ENCODE assay signal across 8 mouse cellular contexts in genomic region chr6:87335091-87335934, GRCm38 (mm10). TPM values are rescaled to one million over a fixed set of nuclear protein-coding genes. Genes with fewer than 3 reads are reported as not detected.
A peak's percentile ranks its signal among the peaks of the same experiment; 100 is the strongest.
DNase-seq lines count a peak whose midpoint lies in the region; ATAC-seq and TF ChIP-seq lines count a peak whose summit lies in the region.

Gene Antxr1 (minus strand): TSS chr6:87335821.

- H3K4me3 ChIP-seq in embryonic facial prominence, embryonic 11.5 days (ENCODE audit: low read depth, low read length), result peak within 1 kb of the TSS; percentile 81
- H3K4me3 ChIP-seq in kidney, adult 2 months (ENCODE audit: insufficient read depth, low read depth, low read length), result peak within 1 kb of the TSS; percentile 66
- peak within 1 kb of the TSS; percentile 85 for H3K4me3 ChIP-seq in limb, embryonic 15.5 days
- H3K4me3 ChIP-seq in midbrain, postnatal 0 days (ENCODE audit: low read depth, low read length), result peak within 1 kb of the TSS; percentile 70
- peak within 1 kb of the TSS; percentile 74 for H3K4me3 ChIP-seq in testis, adult 2 months (ENCODE audit: control insufficient read depth, low read depth, low read length)

- peak; percentile 85 for ATAC-seq in embryonic facial prominence, embryonic 11.5 days (replicated peaks; ENCODE audit: insufficient number of reproducible peaks, low FRiP score, low TSS enrichment, low read depth)
- peak; percentile 78 for ATAC-seq in limb, embryonic 15.5 days (ENCODE audit: insufficient number of reproducible peaks, low FRiP score, low TSS enrichment, low read depth)
- peak; percentile 44 for ATAC-seq in midbrain, postnatal 0 days (ENCODE audit: low FRiP score)

- peak; percentile 40 to 67 for DNase-seq in urinary bladder, adult 18-20 months (ENCODE audit: low spot score in 2 of 2)
- DNase-seq in urinary bladder, postnatal 10 days (ENCODE audit: low spot score), result no peak
- peak; percentile 80 for DNase-seq in embryonic facial prominence, embryonic 11.5 days (ENCODE audit: low spot score)
- peak; percentile 41 for DNase-seq in heart, adult 8-10 months (ENCODE audit: low spot score)
- peak; percentile 47 for DNase-seq in kidney, adult 2 months
- DNase-seq in midbrain, postnatal 0 days (ENCODE audit: low spot score), result peak; percentile 51

- peak within 1 kb of the TSS; percentile 81 for H3K4me2 ChIP-seq in embryonic facial prominence, embryonic 11.5 days (ENCODE audit: low read depth, low read length)
- peak within 1 kb of the TSS; percentile 68 for H3K4me2 ChIP-seq in limb, embryonic 15.5 days
- peak within 1 kb of the TSS; percentile 92 for H3K4me2 ChIP-seq in midbrain, postnatal 0 days (ENCODE audit: low read depth, low read length, poor library complexity, severe bottlenecking)

- H3K27me3 ChIP-seq in embryonic facial prominence, embryonic 11.5 days (ENCODE audit: control insufficient read depth, insufficient read depth, low read length), result no peaks in the 10 kb centered on the region
- no peaks in the 10 kb centered on the region for H3K27me3 ChIP-seq in kidney, adult 2 months (replicated peaks; ENCODE audit: control insufficient read depth, insufficient read depth, low read length)
- no peaks in the 10 kb centered on the region for H3K27me3 ChIP-seq in limb, embryonic 15.5 days
- no peaks in the 10 kb centered on the region for H3K27me3 ChIP-seq in midbrain, postnatal 0 days (ENCODE audit: insufficient read depth, low read length)
- no peaks in the 10 kb centered on the region for H3K27me3 ChIP-seq in testis, adult 2 months (ENCODE audit: control insufficient read depth, insufficient read depth, low read length)

- peak within 1 kb of the TSS; percentile 96 for H3K9ac ChIP-seq in embryonic facial prominence, embryonic 11.5 days (replicated peaks; ENCODE audit: low read length)
- peak within 1 kb of the TSS; percentile 87 for H3K9ac ChIP-seq in limb, embryonic 15.5 days
- H3K9ac ChIP-seq in midbrain, postnatal 0 days (replicated peaks; ENCODE audit: low read length, poor library complexity, severe bottlenecking), result peak within 1 kb of the TSS; percentile 74

- no peak for TF ChIP-seq POLR2A in kidney, adult 2 months (IDR thresholded peaks at IDR 0.05; ENCODE audit: low read depth, low read length)
- TF ChIP-seq POLR2A in testis, adult 2 months (IDR thresholded peaks at IDR 0.05; ENCODE audit: control insufficient read depth, low read depth, low read length), result no peak

- H3K27ac ChIP-seq in embryonic facial prominence, embryonic 11.5 days (replicated peaks; ENCODE audit: low read depth, low read length), result peak within 1 kb of the TSS; percentile 88
- H3K27ac ChIP-seq in kidney, adult 2 months (ENCODE audit: insufficient read depth, low read depth, low read length), result no peak within 1 kb of the TSS; the same call in 1 of the 2 replicates
- peak within 1 kb of the TSS; percentile 96 for H3K27ac ChIP-seq in limb, embryonic 15.5 days
- H3K27ac ChIP-seq in midbrain, postnatal 0 days (ENCODE audit: low read depth, low read length), result peak within 1 kb of the TSS; percentile 71
- H3K27ac ChIP-seq in testis, adult 2 months (ENCODE audit: control insufficient read depth, insufficient read depth, low read depth, low read length), result no peak within 1 kb of the TSS

- no peaks in the 10 kb centered on the region for H3K36me3 ChIP-seq in embryonic facial prominence, embryonic 11.5 days (replicated peaks; ENCODE audit: control insufficient read depth, insufficient read depth, low read depth, low read length)
- no peaks in the 10 kb centered on the region for H3K36me3 ChIP-seq in kidney, adult 2 months (ENCODE audit: control insufficient read depth, insufficient read depth, low read length)
- H3K36me3 ChIP-seq in limb, embryonic 15.5 days, result no peaks in the 10 kb centered on the region
- no peaks in the 10 kb centered on the region for H3K36me3 ChIP-seq in midbrain, postnatal 0 days (ENCODE audit: insufficient read depth, low read length)
- H3K36me3 ChIP-seq in testis, adult 2 months (ENCODE audit: control insufficient read depth, insufficient read depth, low read length), result no peaks in the 10 kb centered on the region

- under 1% methylated on average over 54 of the region's 54 CpGs for WGBS in embryonic facial prominence, embryonic 11.5 days
- 1% methylated on average over 54 of the region's 54 CpGs for WGBS in kidney, adult 2 months
- WGBS in limb, embryonic 15.5 days, result under 1% methylated on average over 54 of the region's 54 CpGs
- under 1% methylated on average over 54 of the region's 54 CpGs for WGBS in midbrain, postnatal 0 days

- no peaks in the 10 kb centered on the region for H3K9me3 ChIP-seq in embryonic facial prominence, embryonic 11.5 days (replicated peaks; ENCODE audit: control insufficient read depth, low read length)
- no peaks in the 10 kb centered on the region for H3K9me3 ChIP-seq in limb, embryonic 15.5 days
- H3K9me3 ChIP-seq in midbrain, postnatal 0 days (ENCODE audit: low read length), result no peaks in the 10 kb centered on the region

- TF ChIP-seq CTCF in kidney, adult 2 months (conservative IDR thresholded peaks at IDR 0.05; ENCODE audit: insufficient read depth, insufficient read length, low read depth, low read length), result no peak; the same call in 1 of the 2 replicates
- peak; percentile 67 for TF ChIP-seq CTCF in midbrain, postnatal 0 days (IDR thresholded peaks at IDR 0.05)
- no peak for TF ChIP-seq CTCF in testis, adult 2 months (IDR thresholded peaks at IDR 0.05; ENCODE audit: control insufficient read depth, insufficient read depth, insufficient replicate concordance, low read depth, low read length)

- H3K4me1 ChIP-seq in embryonic facial prominence, embryonic 11.5 days (ENCODE audit: control insufficient read depth, insufficient read depth, low read length), result peaks cover 3% of the 10 kb centered on the region; the same call in 1 of the 2 replicates
- no peaks in the 10 kb centered on the region for H3K4me1 ChIP-seq in kidney, adult 2 months (ENCODE audit: control insufficient read depth, insufficient read depth, low read length)
- peaks cover 34% of the 10 kb centered on the region for H3K4me1 ChIP-seq in limb, embryonic 15.5 days
- H3K4me1 ChIP-seq in midbrain, postnatal 0 days (ENCODE audit: insufficient read depth, low read length), result 0 out of 2 replicates have a peak, but pooled peaks cover 3% of the 10 kb centered on the region
- peaks cover 3% of the 10 kb centered on the region for H3K4me1 ChIP-seq in testis, adult 2 months (ENCODE audit: control insufficient read depth, insufficient read depth, low read length)

RNA-seq across cellular contexts. Expression of gene Antxr1, which starts in this region (rescaled TPM):
- polyA plus RNA-seq in embryonic facial prominence, embryonic 11.5 days (2014; fragmentation: Nextera tagmentation; extraction: Ambion mirVana), result 10.3 TPM in 2 replicates
- 1 to 10 TPM; 5.6 to 6.6 (median 6.0) TPM for total RNA-seq in heart, adult 8-10 months (2022)
- 2.0 and 2.5 TPM in 2 replicates for polyA plus RNA-seq in kidney, adult 2 months (2012; rRNA removed)
- 19.1 and 21.7 TPM in 2 replicates for polyA plus RNA-seq in limb, embryonic 15.5 days (2015; fragmentation: Nextera tagmentation; extraction: Ambion mirVana)
- total RNA-seq in midbrain, postnatal 0 days (2014; rRNA removed), result 13.1 and 17.0 TPM in 2 replicates
- polyA plus RNA-seq in midbrain, postnatal 0 days (2015; fragmentation: Nextera tagmentation; extraction: Ambion mirVana), result 2.2 and 2.9 TPM in 2 replicates
- 0.55 and 0.62 TPM in 2 replicates for polyA plus RNA-seq in testis, adult 2 months (2012; rRNA removed)

Comparison
In these comparisons a context has a peak if more than half of its experiments do, and no peak if none do; other contexts are left out.
1. H3K27ac ChIP-seq: peak in embryonic facial prominence, embryonic 11.5 days (single experiment), limb, embryonic 15.5 days (single experiment) and midbrain, postnatal 0 days (single experiment); none in kidney, adult 2 months (single experiment) and testis, adult 2 months (single experiment).
2. Peak in every context shown above with its lines, with median percentiles within 50 percentile points of each other: ATAC-seq, H3K4me2 ChIP-seq, H3K4me3 ChIP-seq and H3K9ac ChIP-seq.